Mouse (Mus musculus) megakaryocyte progenitor cell, adult 5-6 weeks (primary cell): Measurements from ENCODE around the gene Eva1c. TPM values are rescaled to one million over a fixed set of nuclear protein-coding genes. Genes with fewer than 3 reads are reported as not detected.

Experiments
- ATAC-seq: replicated peaks from 2 replicates; pipeline ENCODE4 v1.8.0; 2016; ENCODE audit warnings: mild to moderate bottlenecking, moderate TSS enrichment, inconsistent platforms; ENCODE audit not compliant: poor library complexity
- total RNA-seq, 2 experiments: library from RNA; stranded (forward) in 1 of 2; stranded (reverse) in 1 of 2; fragments of 157-497, 149-512 nt in 1 of 2; fragments of 200-1000 nt in 1 of 2; gene quantifications; 2 replicates each; pipeline versions ENCODE4 v1.2.3 to v1.2.4; 2015 to 2017

Eva1c gene
- total RNA-seq (2015) (not detected in 2 replicates), total RNA-seq (2017) (not detected in 2 replicates)

DNA sequence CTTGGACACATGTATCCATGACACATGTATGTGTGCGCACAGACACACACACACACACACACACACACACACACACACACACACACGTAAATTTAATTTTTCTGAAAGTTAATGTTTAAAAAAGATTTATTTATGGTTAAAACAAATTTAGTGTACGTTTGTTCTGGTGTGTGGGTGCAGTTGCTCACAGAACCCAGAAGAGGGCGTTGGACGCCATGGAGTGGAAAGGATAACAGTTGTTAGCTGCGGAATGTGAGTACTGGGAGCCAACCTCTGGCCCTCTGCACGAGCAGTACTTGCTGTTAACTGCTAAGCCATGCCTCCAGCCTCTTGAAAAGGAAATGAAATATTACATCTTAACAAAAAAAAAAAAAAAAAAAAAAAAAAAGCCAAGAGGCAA, at the start of gene Eva1c:
Gene Eva1c, plus strand, starts transcription at position 263 of the 400 bp plus-strand sequence.
- no peak for ATAC-seq

DNA sequence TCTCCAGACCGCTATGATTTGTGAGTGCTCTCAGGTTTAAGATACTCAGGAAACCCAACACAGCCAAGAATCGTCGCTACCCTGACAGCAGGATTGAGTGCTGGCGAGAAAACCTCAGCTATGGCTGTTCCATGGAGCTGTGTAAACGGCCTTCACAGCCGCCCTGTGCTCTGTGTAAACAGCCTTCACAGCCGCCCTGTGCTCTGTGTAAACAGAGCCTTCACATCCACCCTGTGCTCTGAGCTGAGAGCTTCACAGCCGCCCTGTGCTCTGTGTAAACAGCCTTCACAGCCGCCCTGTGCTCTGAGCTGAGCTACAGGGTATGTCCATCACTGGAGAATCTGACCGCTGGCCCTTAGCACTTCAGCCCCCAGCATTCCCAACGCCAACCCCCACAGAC, 46.7 kb upstream of the Eva1c start:
- ATAC-seq: no peak; the same call in 1 of the 2 replicates

DNA sequence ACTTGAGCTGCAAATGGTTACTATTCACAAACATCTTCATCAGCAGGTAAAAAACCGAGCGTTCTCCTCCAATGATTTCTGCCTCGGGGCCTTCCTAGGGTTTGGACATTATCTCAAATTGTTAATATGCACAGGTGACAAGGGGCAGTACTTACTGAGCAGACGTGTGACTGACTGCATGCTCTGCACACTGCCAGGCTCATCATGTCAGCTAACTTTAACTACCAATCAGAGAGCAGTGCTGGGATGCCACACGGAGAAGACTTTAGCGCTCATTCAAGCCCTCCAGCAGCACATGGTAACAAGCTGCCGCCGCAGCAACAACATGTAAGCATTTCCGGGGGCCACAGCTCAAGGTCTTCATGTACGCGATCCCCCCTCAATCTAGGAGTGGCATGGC, 43.2 kb upstream of the Eva1c start:
- ATAC-seq: no peak

DNA sequence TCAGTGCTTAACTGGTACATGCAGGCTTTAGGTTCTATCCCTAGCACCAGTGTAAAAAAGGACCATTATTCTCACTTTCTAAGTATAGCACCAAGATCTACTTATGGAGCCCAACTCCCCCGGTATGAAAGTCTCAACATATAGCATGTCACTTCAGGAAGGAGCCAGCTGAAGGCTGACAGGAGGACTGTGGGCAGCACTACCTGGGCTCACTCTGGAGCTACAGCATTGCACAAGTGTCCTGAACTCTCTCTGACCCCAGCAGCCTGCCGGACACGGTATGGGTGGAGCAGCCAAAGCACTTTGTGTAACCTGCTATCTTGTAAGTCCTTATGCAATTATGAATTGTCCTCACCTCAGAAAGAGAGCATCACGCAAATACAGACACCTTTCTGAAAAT, 41.3 kb upstream of the Eva1c start:
- ATAC-seq: no peak

DNA sequence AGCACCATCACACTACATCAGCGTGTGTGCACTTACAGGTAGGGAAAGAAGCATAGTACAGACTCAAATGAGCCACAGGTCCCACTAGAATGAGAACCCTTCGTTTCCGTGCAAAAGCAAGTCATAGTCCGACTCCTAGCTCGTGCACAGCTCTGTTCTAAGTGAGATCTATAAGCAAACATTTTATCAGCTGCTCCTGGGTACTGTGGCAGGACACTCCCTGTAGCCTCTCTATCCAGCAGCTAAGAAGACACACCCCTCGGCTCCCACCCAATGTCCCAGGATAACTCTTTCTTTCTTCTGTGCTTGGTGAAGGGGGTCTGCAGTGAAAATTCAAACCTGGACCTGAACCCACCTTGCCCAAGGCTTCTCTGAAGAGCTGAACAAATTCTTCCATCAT, 37.9 kb upstream of the Eva1c start:
- no peak for ATAC-seq

DNA sequence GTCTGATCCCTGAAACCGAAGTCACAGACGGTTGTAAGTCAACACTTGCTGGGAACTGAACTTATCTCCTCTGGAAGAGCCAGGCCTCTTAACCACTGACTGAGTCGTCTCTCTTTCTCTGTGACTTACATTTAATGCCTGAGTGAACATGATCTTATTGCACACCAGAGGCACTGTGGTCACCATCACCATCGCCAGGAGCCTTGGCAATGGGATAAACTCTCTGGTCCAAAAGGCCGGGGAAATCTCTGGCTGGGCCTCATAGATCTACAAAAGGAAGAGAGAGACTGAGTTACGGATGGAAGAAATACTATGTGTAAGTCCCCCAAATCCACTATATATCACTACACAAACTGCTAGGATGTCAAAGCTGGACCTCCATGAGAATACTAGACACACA, 35.6 kb upstream of the Eva1c start:
- ATAC-seq: no peak

DNA sequence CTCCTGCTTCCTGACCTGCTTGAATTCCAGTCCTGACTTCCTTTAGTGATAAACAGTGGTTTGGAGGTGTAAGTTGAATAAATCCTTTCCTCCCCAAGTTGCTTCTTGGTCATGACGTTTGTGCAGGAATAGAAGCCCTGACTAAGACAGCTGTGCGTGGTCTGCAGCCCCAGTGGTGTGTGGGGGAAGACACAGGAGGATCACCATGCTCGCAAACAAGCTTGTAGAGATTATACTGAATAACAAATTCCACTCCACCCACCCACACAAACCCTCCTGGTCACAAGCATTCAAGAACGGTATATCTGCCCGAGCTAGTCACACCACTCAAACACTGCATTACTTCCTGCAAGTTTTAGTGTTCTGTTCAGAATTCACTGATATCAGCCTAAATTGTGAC, 34.5 kb upstream of the Eva1c start:
- ATAC-seq: no peak

DNA sequence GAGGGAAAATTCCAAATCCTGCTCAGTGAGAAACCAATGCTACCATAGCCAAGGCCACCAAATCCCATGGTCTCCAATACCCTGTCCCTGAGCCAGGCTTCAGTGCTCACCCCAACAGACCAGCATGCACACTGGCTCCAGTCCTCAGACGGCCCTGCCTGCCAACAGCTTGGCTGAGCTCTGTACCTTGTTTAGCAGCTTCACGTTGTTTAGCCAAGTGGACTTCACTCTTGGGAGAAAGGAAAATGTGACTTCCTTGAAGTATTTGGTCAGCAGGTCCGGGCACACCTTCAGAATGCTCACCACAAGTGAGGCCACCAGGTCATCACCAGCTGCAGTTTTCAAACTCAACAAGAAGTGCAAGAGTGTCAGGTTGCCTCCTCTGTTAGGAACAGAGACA, 34.0 kb upstream of the Eva1c start:
- no peak for ATAC-seq

DNA sequence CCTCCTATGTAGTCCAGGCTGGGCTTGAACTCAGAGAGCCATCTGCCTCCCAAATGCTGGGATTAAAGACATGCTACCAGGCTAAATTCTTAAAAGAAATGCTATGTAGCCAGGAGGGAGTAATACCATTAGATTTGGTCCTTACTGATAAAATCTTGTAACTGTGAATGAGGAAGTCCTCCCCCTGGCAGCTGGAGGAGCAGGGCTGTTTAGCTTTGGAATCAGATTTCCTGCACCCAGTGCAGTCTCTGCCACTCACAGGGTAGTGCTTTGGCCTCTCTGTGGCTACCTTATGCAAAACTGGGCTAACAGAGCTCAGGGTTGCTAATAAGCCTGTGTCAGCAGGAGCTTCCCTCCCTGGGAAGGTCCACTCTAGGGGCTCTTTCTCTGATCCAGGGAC, 31.8 kb upstream of the Eva1c start:
- ATAC-seq: no peak

DNA sequence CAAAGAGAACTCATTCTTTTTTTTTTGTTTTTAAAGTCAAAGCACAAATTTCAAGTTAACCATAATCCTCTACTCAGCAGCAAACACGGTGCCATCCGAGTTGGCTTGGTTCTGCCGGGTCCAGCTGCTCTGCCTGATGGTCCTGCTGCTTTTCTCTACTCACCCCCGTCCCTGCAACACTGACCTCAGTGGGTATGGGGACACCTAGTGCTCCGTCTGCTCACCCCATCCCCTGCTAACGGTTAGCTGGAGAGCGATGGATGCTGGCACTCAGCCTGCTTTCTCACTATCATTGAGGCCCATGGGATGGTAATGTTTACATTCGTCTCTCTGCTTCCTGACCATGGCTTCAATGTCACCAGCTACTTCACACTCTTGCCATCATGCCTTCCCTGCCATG, 28.1 kb upstream of the Eva1c start:
- ATAC-seq: no peak

DNA sequence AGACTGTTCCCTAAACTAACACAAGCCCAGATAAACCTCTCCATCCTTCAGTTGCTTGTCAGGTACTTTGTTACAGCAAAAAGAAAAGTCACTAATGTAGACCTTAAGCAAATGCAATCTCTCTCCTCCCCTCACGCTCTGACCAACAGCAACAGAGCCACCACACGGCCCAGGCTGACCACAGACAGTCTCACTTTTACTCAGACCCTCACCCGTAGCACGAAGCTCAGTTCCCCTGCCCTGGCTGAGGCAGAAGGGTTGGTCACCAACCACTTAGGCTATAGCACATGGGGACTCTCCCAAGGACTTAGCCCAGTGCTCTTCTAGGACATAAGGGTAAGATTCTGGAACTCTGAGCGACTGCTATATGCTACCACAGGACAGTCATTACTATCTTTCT, 27.7 kb upstream of the Eva1c start:
- ATAC-seq: no peak

DNA sequence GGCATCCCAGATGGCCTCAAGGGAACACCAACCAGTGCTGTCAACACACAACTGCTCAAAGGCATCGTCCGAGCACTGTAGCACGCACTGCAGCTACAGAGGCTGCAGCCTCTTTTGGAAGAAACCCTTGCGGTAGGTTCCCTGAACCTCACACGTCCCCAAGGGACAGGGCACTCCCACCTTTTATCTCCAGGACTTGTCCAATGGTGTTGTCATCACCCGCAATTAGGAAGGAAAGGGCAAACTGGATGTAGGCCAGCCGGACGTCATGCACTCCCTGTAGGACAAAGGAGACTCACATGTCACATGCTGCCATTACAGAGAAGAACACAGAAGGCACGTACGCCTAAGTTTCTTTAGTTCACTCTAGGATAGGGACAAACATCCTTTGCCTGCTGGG, 26.7 kb upstream of the Eva1c start:
- no peak for ATAC-seq

DNA sequence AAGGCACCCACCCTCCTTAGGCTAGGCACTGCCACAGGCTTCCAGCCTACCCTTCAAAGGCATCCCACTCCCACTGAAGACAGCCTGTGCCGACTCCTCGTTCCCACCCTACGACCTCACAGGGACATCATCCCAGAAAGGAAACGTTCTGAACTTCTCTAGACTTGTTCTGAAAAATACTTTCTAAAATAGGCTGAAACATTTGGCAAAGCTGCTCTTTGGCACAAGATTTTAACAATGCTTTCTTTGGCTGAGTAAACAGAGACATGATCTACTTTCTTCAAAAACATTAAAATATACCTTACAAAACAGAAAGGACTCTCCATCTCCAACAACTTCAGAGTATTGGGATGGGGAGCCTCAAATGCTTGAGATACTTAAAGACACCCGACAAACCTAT, 25.3 kb upstream of the Eva1c start:
- ATAC-seq: no peak

DNA sequence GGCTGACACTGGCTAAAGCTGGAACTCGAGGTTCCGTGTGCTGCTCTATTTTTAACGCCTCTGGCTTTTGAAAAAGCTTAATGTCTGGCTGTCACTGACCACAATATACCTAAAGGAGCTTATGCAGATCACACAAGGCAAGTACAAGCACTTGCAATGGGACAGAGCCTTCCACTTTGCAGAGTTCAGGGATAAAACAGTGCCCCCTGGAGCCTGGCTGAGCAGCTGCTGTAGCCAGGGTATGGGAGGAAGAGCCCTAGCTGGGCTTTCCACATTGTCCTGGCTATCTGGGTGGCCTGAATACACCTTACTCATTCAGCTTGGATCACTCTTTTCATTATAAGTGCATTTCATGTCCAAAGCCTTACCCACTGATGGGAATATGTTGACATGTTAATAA, 24.6 kb upstream of the Eva1c start:
- peak; percentile 75 for ATAC-seq

DNA sequence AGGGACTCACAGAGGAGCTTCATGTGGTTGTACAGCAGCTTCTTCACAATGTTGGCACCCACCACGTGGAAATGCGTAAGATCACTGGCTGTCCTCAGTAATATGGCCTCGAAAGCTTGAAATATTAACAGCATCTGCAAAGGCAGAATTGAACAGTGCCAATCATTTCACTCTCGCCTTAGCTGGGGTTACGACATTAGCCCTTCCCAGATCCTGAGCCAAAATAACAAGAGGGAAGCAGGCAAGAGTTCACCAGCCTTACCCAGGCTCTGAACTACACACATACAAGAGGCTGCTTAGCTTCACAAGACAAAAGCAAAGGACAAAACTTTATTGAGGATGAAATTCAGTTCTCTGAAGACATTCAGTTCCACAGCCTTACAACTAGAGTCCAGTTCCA, 22.1 kb upstream of the Eva1c start:
- no peak for ATAC-seq

DNA sequence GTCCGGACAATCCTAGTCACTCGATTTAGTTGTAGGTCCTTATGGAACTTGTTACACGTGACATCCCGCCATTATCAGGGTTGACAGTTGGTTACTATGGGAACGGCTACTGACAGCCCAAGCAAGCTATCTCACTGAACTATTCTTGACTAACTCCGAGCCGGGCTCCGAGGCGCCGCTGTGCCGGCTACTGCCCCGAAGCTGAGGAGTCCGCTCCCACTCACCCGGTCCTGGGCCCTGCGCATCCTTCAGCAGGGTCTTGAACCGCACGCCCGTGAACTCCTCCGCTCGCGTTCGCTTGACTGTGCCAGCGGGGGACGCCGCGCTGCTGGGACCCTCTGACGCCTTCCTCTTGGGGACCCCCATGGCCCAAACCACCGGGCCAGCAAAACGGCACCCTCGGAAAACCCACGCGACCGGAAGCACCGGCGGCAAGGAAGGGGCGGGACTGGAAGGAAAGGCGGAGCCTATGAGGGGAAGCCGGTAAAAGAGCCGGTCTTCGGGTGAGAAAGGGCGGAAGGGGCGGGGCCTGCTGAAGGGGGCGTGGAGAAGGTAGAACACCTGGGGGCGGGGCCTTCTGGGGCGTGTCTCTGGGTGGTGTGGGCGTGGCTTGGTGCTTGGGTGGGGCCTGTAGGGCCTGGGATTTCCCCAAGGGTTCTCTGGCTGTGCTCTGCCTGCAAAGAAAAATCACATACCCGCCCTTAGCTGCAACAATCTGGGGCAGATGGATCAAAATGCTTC, 16.4 kb upstream of the Eva1c start, which contains the start of gene Urb1:
Gene Urb1, minus strand, starts transcription at position 439 of the 741 bp plus-strand sequence.
- peak; percentile 96 for ATAC-seq

DNA sequence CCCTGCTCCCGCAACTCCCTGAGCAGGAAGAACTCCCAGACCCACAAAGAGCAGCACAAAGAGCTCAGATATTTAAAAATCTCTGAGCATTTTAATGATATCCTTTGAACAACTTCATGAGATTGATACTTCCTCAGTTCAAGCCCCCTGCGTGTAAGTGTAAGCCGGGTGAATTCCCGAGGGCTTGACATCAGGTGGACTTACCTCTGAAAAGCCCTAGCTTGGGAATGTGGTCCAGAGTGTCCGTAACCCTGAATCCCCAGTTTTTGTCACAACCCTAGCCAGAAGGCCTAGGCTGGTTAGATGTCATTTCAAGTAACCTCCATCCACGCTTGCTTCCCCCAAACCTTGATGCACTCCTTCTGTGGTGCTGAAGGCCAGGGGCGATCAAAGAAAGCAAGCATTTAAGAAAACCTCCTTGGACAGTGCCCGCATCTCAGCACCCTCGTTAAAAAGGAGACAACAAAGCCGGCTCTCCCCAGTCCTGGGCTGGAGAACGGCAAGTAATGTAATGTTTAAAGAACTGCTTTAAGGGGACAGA, 15.7 kb upstream of the Eva1c start:
- no peak for ATAC-seq

DNA sequence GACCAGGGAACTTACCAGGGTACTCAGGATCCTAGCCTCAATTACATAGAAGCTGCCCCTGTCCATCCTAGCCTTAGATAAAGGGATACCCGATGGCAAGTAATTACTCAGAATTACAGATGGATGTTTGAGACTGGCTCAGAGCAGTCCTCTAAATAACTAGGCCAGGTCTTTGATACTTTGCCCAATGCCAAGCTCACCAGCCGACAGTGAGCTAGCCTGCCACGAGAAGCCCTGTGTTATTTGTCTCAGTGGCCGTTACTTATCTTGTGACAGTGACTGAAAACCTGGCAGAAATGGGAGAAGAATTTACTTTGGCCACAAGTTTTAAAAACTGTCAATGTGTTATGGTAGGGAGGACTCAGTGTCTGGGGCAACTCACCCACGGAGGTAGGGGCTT, 14.4 kb upstream of the Eva1c start:
- no peak for ATAC-seq

DNA sequence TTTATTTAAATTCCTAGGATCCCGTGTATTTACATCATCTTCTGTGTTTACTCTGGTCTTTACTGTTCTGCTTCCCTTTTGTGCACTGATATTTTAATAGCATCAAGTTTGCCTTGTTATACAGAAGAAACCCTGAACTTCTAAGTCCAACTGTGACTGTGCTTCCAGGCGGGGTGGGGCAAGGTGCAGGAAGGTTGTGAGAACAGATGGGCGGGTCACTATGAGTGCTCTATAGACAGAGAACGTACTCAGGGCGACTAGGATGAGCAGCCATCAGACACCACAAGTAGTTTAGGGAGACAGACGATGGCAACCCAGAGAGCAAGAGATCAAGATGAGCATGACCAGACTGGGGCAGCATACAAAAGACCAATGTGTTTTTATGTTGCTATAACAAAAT, 6.2 kb upstream of the Eva1c start:
- no peak for ATAC-seq

DNA sequence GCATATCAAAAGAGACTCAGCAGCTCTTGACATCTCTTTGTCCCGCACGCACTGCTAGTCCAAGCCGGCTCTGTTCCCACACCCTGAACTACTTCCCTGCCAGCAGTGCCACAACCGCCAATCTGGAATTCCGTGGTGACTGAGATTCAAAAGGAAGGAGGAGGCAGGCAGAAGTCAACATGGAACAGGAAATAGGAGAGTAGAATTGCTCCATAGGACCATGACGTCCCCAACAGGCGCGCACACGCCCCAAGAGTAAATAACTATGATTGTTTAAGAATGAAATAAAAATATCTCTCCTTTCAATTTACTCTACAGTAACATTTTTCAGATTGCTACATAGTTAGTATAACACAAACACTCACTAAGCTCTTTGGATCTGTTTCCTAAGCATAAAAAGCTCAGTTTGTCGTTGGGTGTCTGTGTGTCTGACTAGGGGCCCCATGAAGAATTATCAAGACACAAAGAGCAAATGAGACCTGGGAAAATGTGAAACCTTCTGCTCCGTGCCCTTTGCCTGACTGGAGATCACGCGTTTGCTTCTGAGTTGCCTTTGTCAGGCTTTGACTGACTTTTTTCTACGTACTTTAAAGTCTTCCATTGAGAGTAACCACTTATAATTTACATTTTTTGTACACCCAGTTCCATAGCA, 5.3 kb upstream of the Eva1c start:
- no peak for ATAC-seq

DNA sequence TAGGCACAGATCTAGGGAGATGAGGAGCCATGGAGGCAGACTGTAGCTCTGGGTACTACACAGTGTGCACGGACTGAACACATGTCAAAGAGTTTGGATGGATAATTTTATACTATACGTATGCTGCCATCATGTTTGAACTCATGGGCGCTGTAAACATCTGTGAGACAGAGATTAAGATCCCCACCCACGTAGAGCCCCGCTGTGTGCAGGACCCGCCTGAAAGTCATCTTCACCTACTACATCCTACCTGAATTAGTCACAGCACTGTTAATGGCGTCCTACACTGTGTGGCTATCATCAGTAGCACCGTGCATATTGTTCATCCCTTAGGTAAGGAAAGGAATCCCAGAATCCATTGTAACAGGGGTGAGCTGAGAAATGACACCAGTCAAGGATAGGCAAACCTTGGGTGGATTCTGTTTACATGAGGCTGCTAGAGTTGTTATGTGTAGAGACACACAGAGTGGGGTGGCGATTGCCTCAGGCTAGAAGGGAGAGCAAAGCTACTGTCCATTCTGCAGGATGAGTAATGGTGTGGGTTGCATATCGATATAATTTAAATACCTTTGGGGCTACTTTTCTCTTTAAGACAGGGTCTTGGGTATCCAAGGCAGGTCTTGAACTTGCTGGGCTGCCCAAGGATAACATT, 4.1 kb upstream of the Eva1c start:
- no peak for ATAC-seq

DNA sequence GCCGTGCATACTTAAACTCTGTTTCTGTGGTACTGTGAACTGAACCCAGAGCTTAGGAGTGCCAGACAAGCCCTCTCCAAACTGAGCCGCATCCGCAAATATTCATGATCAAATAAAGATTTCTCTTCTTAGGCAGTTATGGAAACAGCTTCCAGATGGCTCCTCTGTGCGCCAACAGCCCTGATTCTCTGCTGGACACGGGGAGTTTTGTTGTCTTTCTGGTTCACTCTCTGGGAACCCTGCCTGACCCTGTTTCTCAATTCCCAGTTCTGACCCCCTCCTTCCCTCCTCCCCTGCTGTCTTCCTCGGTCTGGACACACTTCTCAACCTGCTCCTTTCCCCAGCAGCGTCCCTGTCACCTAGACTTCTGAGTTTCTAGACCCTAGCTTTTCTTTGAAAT, 3.5 kb upstream of the Eva1c start:
- no peak for ATAC-seq
